Mouse (Mus musculus): ENCODE measurements around the gene Smim14. TPM values are rescaled to one million over a fixed set of nuclear protein-coding genes. Genes with fewer than 3 reads are reported as not detected.

The Smim14 gene
- polyA plus RNA-seq (2017; shearing (Covaris generic)): 178 TPM

GRCm38 (mm10) chr5:65536751-65537419, at the start of gene Smim14, which contains the start of gene Ube2k:
Smim14 (minus strand) TSS chr5:65537184.
Ube2k (plus strand) TSS chr5:65537233.

GRCm38 (mm10) chr5:65492716-65493531, 44.1 kb downstream of the Smim14 start, which contains the start of gene Gm43552:
Gm43552 (minus strand) TSS chr5:65492833.

GRCm38 (mm10) chr5:65435806-65436561, 101.0 kb downstream of the Smim14 start, which contains the start of gene Ugdh:
Ugdh (minus strand) TSS chr5:65435949.

Other genes starting within 250 kb of the Smim14 start
- gene Rfc1, start 201.5 kb downstream of the Smim14 start, polyA plus RNA-seq (2017; shearing (Covaris generic)): 61.6 TPM
- gene Klb, start 188.9 kb downstream of the Smim14 start, polyA plus RNA-seq (2017; shearing (Covaris generic)): not detected
- 1,143 TPM for gene Rpl9, start 145.7 kb downstream of the Smim14 start, polyA plus RNA-seq (2017; shearing (Covaris generic))
- gene Lias, start 145.7 kb downstream of the Smim14 start, polyA plus RNA-seq (2017; shearing (Covaris generic)): 48.4 TPM
- gene Ugdh, start 101.2 kb downstream of the Smim14 start, polyA plus RNA-seq (2017; shearing (Covaris generic)): 45.9 TPM
- not detected for gene Gm43552, start 44.4 kb downstream of the Smim14 start, polyA plus RNA-seq (2017; shearing (Covaris generic))
- 126 TPM for gene Ube2k, start within 50 bp of the Smim14 start, polyA plus RNA-seq (2017; shearing (Covaris generic))
- gene Pds5a, start 161.1 kb upstream of the Smim14 start, polyA plus RNA-seq (2017; shearing (Covaris generic)): 37.6 TPM
- 10.7 TPM for gene N4bp2, start 226.3 kb upstream of the Smim14 start, polyA plus RNA-seq (2017; shearing (Covaris generic))

Measured in activated CD4-positive, CD25-positive, alpha-beta regulatory T cell, adult 9 weeks (primary cell).